Mouse (Mus musculus): ENCODE results near the gene Olfr836.
"Not testable (repeated sequence)": the region's sequence is repeated elsewhere in the genome, so short reads cannot be mapped to it uniquely, and the experiment has no call there.

Olfr836 gene

GRCm38 (mm10) chr9:19120082-19120481 lies at the start of gene Olfr836:
TSS of gene Olfr836 (plus strand) at chr9:19120382.
- no peak for DNase-seq

GRCm38 (mm10) chr9:19084986-19085385 lies 35.2 kb upstream of the Olfr836 start:
- DNase-seq = no peak

DNA sequence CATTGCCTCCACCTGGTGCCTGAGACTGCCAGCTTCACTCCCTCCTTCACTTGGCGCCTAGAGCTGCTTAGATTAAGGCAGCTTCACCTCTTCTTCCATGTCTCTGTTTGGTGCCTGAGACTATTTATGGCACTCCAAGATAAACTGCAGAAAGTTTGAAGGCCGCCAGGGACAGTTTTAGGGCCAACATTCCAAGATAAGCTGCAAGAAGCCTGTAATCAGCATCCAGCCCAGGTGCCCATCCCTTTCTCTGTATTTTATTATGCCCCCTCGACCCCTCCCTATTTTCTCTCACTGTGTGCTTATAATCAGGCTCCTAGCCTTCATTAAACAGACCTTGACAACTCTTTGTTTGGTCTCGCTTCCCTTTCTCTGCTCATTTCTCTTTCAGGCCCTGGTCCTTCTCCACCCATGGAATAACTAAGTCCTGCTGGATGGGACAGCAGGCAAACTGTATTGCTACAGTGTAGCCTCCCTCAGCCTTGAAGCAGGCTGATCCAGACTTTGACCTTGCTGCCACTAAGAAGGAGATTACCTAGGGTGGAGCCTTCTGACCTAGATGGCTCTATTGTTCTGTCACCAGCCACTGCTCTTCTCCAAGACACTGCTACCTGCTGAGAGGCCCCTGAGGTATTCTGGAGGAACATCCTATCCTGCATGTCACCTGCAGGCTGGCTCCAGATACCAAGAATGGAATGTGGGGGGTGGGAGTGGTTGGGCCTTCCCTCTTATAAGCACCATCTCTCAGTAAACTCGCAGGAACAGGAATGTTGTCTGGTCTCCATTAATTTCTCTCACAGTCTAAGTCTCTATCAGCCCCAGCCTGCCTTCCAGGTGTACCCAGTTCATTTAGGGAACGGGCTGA lies 27.1 kb upstream of the Olfr836 start:
- not testable (repeated sequence) for DNase-seq

DNA sequence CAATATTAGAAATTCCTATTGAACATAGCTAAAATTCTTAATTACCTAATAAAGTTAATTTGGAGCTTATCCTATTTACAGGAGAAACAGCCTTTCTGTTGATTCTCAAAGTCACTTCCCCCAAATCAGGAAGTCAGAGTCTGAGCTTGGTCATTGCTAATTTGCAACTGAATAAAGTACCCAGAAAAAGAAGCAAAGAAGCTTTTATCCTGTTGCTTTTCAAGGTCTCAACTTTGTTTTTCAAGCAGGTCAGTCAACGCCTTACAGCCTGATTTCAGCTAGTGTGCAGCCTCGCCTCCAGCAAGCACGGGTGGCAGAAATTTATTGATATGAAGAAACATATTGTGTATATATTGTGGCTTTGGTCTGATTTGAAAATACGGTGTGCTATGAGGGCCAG lies 22.9 kb upstream of the Olfr836 start:
- DNase-seq = no peak

GRCm38 (mm10) chr9:19136017-19136416 lies 15.8 kb downstream of the Olfr836 start, which contains the start of gene Olfr837:
TSS of gene Olfr837 (plus strand) at chr9:19136317.
- no peak for DNase-seq
